Mouse (Mus musculus): ENCODE results near the gene Pds5a.
"Not testable (repeated sequence)": the region's sequence is repeated elsewhere in the genome, so short reads cannot be mapped to it uniquely, and the experiment has no call there.

Pds5a gene

GRCm38 (mm10) chr5:65694076-65694475, 4.0 kb downstream of the Pds5a start:
- DNase-seq: not testable (repeated sequence)

GRCm38 (mm10) chr5:65693018-65693417, 5.1 kb downstream of the Pds5a start:
- DNase-seq: no peak

- no peak for DNase-seq
These were observed 9.3 kb downstream of the Pds5a start for GRCm38 (mm10) chr5:65688806-65689205.

GRCm38 (mm10) chr5:65686806-65687205, 11.3 kb downstream of the Pds5a start:
- no peak for DNase-seq

- DNase-seq: no peak
These were observed 19.2 kb downstream of the Pds5a start for GRCm38 (mm10) chr5:65678826-65679225.

- no peak for DNase-seq
These were observed 25.9 kb downstream of the Pds5a start for GRCm38 (mm10) chr5:65672162-65672561.

GRCm38 (mm10) chr5:65667644-65668043, 30.4 kb downstream of the Pds5a start:
- no peak for DNase-seq

- DNase-seq: no peak
These were observed 32.7 kb downstream of the Pds5a start for GRCm38 (mm10) chr5:65665370-65665769.

GRCm38 (mm10) chr5:65661958-65662357, 36.1 kb downstream of the Pds5a start:
- no peak for DNase-seq

GRCm38 (mm10) chr5:65653786-65654185, 44.3 kb downstream of the Pds5a start:
- no peak for DNase-seq

- DNase-seq: no peak
These were observed 59.2 kb downstream of the Pds5a start for GRCm38 (mm10) chr5:65638896-65639295.

- no peak for DNase-seq
These were observed 73.7 kb downstream of the Pds5a start for GRCm38 (mm10) chr5:65624340-65624739.

- DNase-seq: no peak
These were observed 84.7 kb downstream of the Pds5a start for GRCm38 (mm10) chr5:65613152-65613924.

- DNase-seq: no peak
These were observed 87.5 kb downstream of the Pds5a start for GRCm38 (mm10) chr5:65610541-65610940.

- no peak for DNase-seq
These were observed 88.3 kb downstream of the Pds5a start for GRCm38 (mm10) chr5:65609769-65610168.

- DNase-seq: no peak
These were observed 91.3 kb downstream of the Pds5a start for GRCm38 (mm10) chr5:65606820-65607219.

GRCm38 (mm10) chr5:65599681-65600080, 98.4 kb downstream of the Pds5a start:
- no peak for DNase-seq

- no peak for DNase-seq
These were observed 105.7 kb downstream of the Pds5a start for GRCm38 (mm10) chr5:65592421-65592820.

- no peak for DNase-seq
These were observed 107.9 kb downstream of the Pds5a start for GRCm38 (mm10) chr5:65590199-65590598.

- no peak for DNase-seq
These were observed 111.8 kb downstream of the Pds5a start for GRCm38 (mm10) chr5:65586291-65586690.

- DNase-seq: no peak
These were observed 119.5 kb downstream of the Pds5a start for GRCm38 (mm10) chr5:65578545-65578944.

- no peak for DNase-seq
These were observed 122.2 kb downstream of the Pds5a start for GRCm38 (mm10) chr5:65575896-65576295.

GRCm38 (mm10) chr5:65574876-65575275, 123.2 kb downstream of the Pds5a start:
- no peak for DNase-seq

GRCm38 (mm10) chr5:65565486-65565885, 132.6 kb downstream of the Pds5a start:
- DNase-seq: no peak
